Mouse (Mus musculus): ENCODE data around the gene Cops2.

- TF ChIP-seq CTCF (IDR thresholded peaks at IDR 0.05; ENCODE audit: low read depth): peak; percentile 79
- no peak for TF ChIP-seq EP300 (optimal IDR thresholded peaks at IDR 0.05)
Measured at GRCm38 (mm10) chr2:125893096-125893495, 34.2 kb upstream of the Cops2 start.

All from stomach, postnatal 0 days (tissue).